Mouse (Mus musculus): ENCODE measurements around the gene Gm28308. TPM values are rescaled to one million over a fixed set of nuclear protein-coding genes. Genes with fewer than 3 reads are reported as not detected.

The Gm28308 gene
- total and polyA plus RNA-seq, 3 experiments = not detected

DNA sequence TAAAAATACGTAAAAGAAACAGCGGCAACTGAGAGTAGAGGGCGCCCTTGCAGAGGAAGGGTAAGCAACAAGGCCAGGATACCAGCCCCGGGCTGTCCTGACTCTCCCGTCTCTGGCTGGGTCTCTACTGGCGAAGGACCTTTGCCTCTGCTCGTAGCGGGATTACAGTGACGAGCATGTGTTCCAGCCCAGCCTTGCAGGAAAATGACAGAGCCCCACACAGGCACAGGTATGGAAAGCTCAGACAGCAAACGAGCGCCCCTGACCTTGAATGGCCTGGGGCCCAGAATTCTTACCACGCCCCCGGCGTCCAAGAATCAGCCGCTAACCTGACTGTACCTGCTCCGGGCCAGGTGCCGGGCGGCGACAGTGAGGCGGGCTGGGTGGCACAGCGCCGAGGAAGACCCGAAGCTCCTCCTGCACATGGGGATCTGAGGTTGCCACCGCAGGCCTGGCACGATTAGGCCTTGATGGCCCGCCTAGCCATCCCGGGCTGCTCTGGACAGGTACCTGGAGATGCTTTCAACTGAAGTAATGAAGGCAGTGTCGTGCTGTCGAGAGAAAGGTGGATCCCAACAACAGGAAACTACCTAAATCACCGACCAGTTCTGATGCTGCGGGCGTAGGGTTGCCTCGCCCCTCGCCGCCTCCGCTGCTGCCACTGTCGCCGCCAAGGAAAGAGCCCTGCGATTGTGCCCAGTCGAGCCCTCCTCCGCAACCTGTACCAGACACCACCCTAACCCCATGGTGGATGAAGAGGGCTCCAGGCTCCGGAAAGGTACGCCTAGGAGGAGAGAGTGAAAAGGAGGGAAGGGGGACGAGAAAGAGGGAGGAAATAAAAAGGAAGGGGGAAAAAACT, 16.6 kb upstream of the Gm28308 start:
- Histone ChIP-seq H3K4me1 (ENCODE audit: control insufficient read depth in 1 of 2, insufficient read depth in 2 of 2) (no peaks in the 10 kb centered on the region), H3K4me2 (ENCODE audit: insufficient read depth, low read depth, poor library complexity, severe bottlenecking) (no peak overlapping the region), H3K27me3 (replicated peaks) (no peaks in the 10 kb centered on the region), H3K9ac (ENCODE audit: insufficient read depth, low read depth) (no peak overlapping the region), H3K36me3 (replicated peaks in 1 of 2; ENCODE audit: control insufficient read depth in 1 of 2, insufficient read depth in 1 of 2, low read length in 1 of 2) (peaks cover 11 to 63% of the 10 kb centered on the region in 2 experiments), H3K4me3 (replicated peaks in 1 of 3; ENCODE audit: low read depth in 2 of 3, low read length in 2 of 3, poor library complexity in 1 of 3) (no peak overlapping the region), H3K79me2 (replicated peaks; ENCODE audit: control insufficient read depth, extremely low read depth, insufficient read depth, poor library complexity, severe bottlenecking) (no peaks in the 10 kb centered on the region), H3K9me3 (replicated peaks; ENCODE audit: low read length) (peaks cover 53% of the 10 kb centered on the region), H3K27ac (ENCODE audit: insufficient read depth, low read depth) (no peak overlapping the region)
- TF ChIP-seq SMC3 (IDR thresholded peaks at IDR 0.05; ENCODE audit: low read depth, low read length) (no peak), MYC (IDR thresholded peaks at IDR 0.05; ENCODE audit: low read depth, low read length) (no peak), PAX5 (IDR thresholded peaks at IDR 0.05; ENCODE audit: low read length) (no peak), E2F4 (IDR thresholded peaks at IDR 0.05; ENCODE audit: insufficient replicate concordance, low read depth, low read length) (no peak), ZKSCAN1 (IDR thresholded peaks at IDR 0.05; ENCODE audit: borderline replicate concordance, low read depth, low read length) (no peak), POLR2AphosphoS2 (IDR thresholded peaks at IDR 0.05; ENCODE audit: low read depth, low read length) (no peak), CHD1 (IDR thresholded peaks at IDR 0.05; ENCODE audit: low read depth, low read length) (no peak), NRF1 (IDR thresholded peaks at IDR 0.05; ENCODE audit: low read depth, low read length) (no peak), IRF4 (IDR thresholded peaks at IDR 0.05; ENCODE audit: low read depth, low read length) (no peak), MEF2A (IDR thresholded peaks at IDR 0.05; ENCODE audit: borderline replicate concordance, low read depth, low read length) (no peak), KAT2A (IDR thresholded peaks at IDR 0.05; ENCODE audit: insufficient replicate concordance, low read length) (no peak)
- in situ Hi-C loops (cut with MboI; ENCODE audit: low pct_ligation_motif_present, low pct_unique_long_range_greater_than_20kb, low sequenced_read_pairs) = loop anchor here (10.0 kb wide), 2 partner anchors 645 to 1015 kb away; no protein-coding TSS in a partner anchor
- dilution Hi-C loops (cut with MboI; ENCODE audit: extremely low pct_ligation_motif_present, extremely low pct_unique_long_range_greater_than_20kb, low sequenced_read_pairs) = no loop called here
- DNase-seq (ENCODE audit: extremely low read depth) = no peak

DNA sequence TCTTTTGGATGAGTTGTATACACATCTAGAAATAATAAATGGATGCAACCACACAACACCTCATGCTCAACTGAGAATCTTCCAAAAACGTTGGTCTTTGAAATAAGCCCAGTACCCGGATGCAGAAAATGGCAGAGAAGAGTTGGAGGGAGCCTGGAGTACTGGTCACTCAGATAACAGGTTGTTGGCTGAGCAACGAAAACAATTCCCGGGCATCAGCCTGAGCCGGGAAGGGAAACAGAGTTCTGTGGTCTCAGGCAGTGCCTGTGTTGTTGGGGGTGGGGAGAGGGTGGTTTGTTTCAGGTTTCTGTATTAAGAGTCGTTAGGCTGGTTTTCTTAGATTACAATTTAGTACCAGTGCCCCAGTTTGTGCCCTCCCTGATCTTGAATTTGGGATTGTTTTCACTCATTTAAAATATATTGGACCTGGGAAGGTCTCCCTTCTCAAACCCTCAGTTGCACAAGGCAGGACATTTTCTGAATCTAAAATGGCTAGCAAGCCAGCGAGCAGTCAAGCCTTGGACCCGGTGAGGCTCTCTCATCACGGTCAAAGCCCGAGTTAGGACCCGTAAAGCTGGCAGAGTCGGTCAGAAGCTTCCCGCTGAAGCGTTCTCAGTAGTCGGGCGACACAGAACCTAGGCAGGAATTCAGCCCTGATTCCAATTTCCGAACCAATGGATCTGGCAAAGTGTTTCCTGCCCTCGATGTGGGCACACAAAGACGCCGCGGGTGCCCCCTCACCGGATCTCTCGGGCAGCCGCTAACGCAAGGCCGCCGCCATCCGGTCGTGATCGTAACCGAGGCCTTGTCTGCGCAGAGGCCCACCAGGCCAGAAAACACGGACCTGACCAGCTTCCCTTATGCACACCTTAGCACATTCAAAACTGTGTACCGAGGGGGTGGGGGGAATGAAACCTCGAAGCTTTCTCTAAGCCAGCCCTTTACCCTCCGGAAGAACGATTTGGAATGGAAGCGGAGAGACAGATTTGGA, 15.6 kb upstream of the Gm28308 start:
- H3K4me3 ChIP-seq (replicated peaks in 1 of 3; ENCODE audit: low read depth in 2 of 3, low read length in 2 of 3, poor library complexity in 1 of 3) = no peak overlapping the region
- no peaks in the 10 kb centered on the region for H3K27me3 ChIP-seq (replicated peaks)
- H3K4me2 ChIP-seq (ENCODE audit: insufficient read depth, low read depth, poor library complexity, severe bottlenecking) = no peak overlapping the region
- dilution Hi-C loops (cut with MboI; ENCODE audit: extremely low pct_ligation_motif_present, extremely low pct_unique_long_range_greater_than_20kb, low sequenced_read_pairs) (no loop called here), in situ Hi-C loops (cut with MboI; ENCODE audit: low pct_ligation_motif_present, low pct_unique_long_range_greater_than_20kb, low sequenced_read_pairs) (loop anchor here (10.0 kb wide), 2 partner anchors 644 to 1014 kb away; no protein-coding TSS in a partner anchor)
- H3K9me3 ChIP-seq (replicated peaks; ENCODE audit: low read length) = peaks cover 43% of the 10 kb centered on the region
- TF ChIP-seq UBTF (IDR thresholded peaks at IDR 0.05; ENCODE audit: low read depth, low read length) (no peak), SMC3 (IDR thresholded peaks at IDR 0.05; ENCODE audit: low read depth, low read length) (no peak), JUN (IDR thresholded peaks at IDR 0.05; ENCODE audit: insufficient read depth, low read depth, low read length) (no peak)
- no peak overlapping the region for H3K27ac ChIP-seq (ENCODE audit: insufficient read depth, low read depth)
- DNase-seq (ENCODE audit: extremely low read depth) = no peak
- no peaks in the 10 kb centered on the region for H3K4me1 ChIP-seq (ENCODE audit: control insufficient read depth in 1 of 2, insufficient read depth in 2 of 2)
- H3K79me2 ChIP-seq (replicated peaks; ENCODE audit: control insufficient read depth, extremely low read depth, insufficient read depth, poor library complexity, severe bottlenecking) = no peaks in the 10 kb centered on the region
- H3K9ac ChIP-seq (ENCODE audit: insufficient read depth, low read depth) = no peak overlapping the region
- H3K36me3 ChIP-seq (replicated peaks in 1 of 2; ENCODE audit: control insufficient read depth in 1 of 2, insufficient read depth in 1 of 2, low read length in 1 of 2) = peaks cover 9 to 53% of the 10 kb centered on the region in 2 experiments
